Mouse (Mus musculus) lung, postnatal 10 days (tissue): ENCODE results near the gene Camk2d.

Experiments
- DNase-seq: peaks from one replicate; pipeline ENCODE4 v3.0.0; 2021

The Camk2d gene

GRCm38 (mm10) chr3:126596086-126596485 lies at the start of gene Camk2d:
Camk2d (plus strand) TSS chr3:126596302.
- DNase-seq, result peak; percentile 99

GRCm38 (mm10) chr3:126547941-126548340 lies 48.2 kb upstream of the Camk2d start:
- DNase-seq, result no peak

- DNase-seq, result peak; percentile 2
Observed at GRCm38 (mm10) chr3:126563646-126564045, 32.5 kb upstream of the Camk2d start.

GRCm38 (mm10) chr3:126570628-126571027 lies 25.5 kb upstream of the Camk2d start:
- no peak for DNase-seq

- DNase-seq, result no peak
Observed at GRCm38 (mm10) chr3:126572915-126573314, 23.2 kb upstream of the Camk2d start.

- peak; percentile 4 for DNase-seq
Observed at GRCm38 (mm10) chr3:126575927-126576326, 20.2 kb upstream of the Camk2d start.

- DNase-seq, result no peak
Observed at GRCm38 (mm10) chr3:126586134-126586533, 10.0 kb upstream of the Camk2d start.

- DNase-seq, result no peak
Observed at GRCm38 (mm10) chr3:126587477-126587876, 8.6 kb upstream of the Camk2d start.

GRCm38 (mm10) chr3:126589556-126589955 lies 6.5 kb upstream of the Camk2d start:
- DNase-seq, result no peak

GRCm38 (mm10) chr3:126595456-126595855 lies 646 bp upstream of the Camk2d start:
- DNase-seq, result no peak

- peak; percentile 95 for DNase-seq
Observed at GRCm38 (mm10) chr3:126596491-126597160, 524 bp downstream of the Camk2d start.

GRCm38 (mm10) chr3:126597161-126597595 lies 1.1 kb downstream of the Camk2d start:
- peak; percentile 90 for DNase-seq

GRCm38 (mm10) chr3:126597596-126598328 lies 1.7 kb downstream of the Camk2d start:
- DNase-seq, result no peak

GRCm38 (mm10) chr3:126598329-126598676 lies 2.2 kb downstream of the Camk2d start:
- no peak for DNase-seq

- DNase-seq, result no peak
Observed at GRCm38 (mm10) chr3:126598881-126599280, 2.8 kb downstream of the Camk2d start.

GRCm38 (mm10) chr3:126599335-126599734 lies 3.2 kb downstream of the Camk2d start:
- no peak for DNase-seq

- DNase-seq, result no peak
Observed at GRCm38 (mm10) chr3:126599936-126600335, 3.8 kb downstream of the Camk2d start.

- no peak for DNase-seq
Observed at GRCm38 (mm10) chr3:126602772-126603171, 6.7 kb downstream of the Camk2d start.

- DNase-seq, result no peak
Observed at GRCm38 (mm10) chr3:126604656-126605434, 8.7 kb downstream of the Camk2d start.

- no peak for DNase-seq
Observed at GRCm38 (mm10) chr3:126609310-126609709, 13.2 kb downstream of the Camk2d start.

- peak; percentile 55 for DNase-seq
Observed at GRCm38 (mm10) chr3:126609795-126610451, 13.8 kb downstream of the Camk2d start.

GRCm38 (mm10) chr3:126611624-126612023 lies 15.5 kb downstream of the Camk2d start:
- DNase-seq, result no peak
